Mouse (Mus musculus): Measurements from ENCODE around the gene Olfr1107. TPM values are rescaled to one million over a fixed set of nuclear protein-coding genes. Genes with fewer than 3 reads are reported as not detected.

The Olfr1107 gene
- total RNA-seq (2022): not detected

GRCm38 (mm10) chr2:87075717-87076116 is at the start of gene Olfr1107:
TSS of gene Olfr1107 (minus strand) at chr2:87075817.
- no peak for DNase-seq (ENCODE audit: low spot score in 2 of 2)

- no peak for DNase-seq (ENCODE audit: low spot score in 2 of 2)
Observed at GRCm38 (mm10) chr2:87114467-87114866, 38.9 kb upstream of the Olfr1107 start, which contains the start of gene Olfr259. TSS of gene Olfr259 (minus strand) at chr2:87114567.

- no peak for DNase-seq (ENCODE audit: low spot score in 2 of 2)
Observed at GRCm38 (mm10) chr2:87095908-87096307, 20.3 kb upstream of the Olfr1107 start, which contains the start of gene Olfr1109. TSS of gene Olfr1109 (minus strand) at chr2:87096008.

- no peak for DNase-seq (ENCODE audit: low spot score in 2 of 2)
Observed at GRCm38 (mm10) chr2:87052173-87052572, 23.4 kb downstream of the Olfr1107 start, which contains the start of gene Olfr1106. TSS of gene Olfr1106 (minus strand) at chr2:87052273.

GRCm38 (mm10) chr2:87036431-87036830 is 39.2 kb downstream of the Olfr1107 start, which contains the start of gene Olfr1105:
TSS of gene Olfr1105 (minus strand) at chr2:87036531.
- no peak for DNase-seq (ENCODE audit: low spot score in 2 of 2)

GRCm38 (mm10) chr2:87026980-87027379 is 48.6 kb downstream of the Olfr1107 start, which contains the start of gene Olfr1104:
TSS of gene Olfr1104 (minus strand) at chr2:87027080.
- DNase-seq (ENCODE audit: low spot score in 2 of 2): no peak

Other genes with a start within 250 kb of the Olfr1107 start
- not detected for gene Olfr1095, start 224.1 kb downstream of the Olfr1107 start, total RNA-seq (2022)
- not detected for gene Gm13723, start 201.0 kb downstream of the Olfr1107 start, total RNA-seq (2022)
- gene Olfr1097, start 183.6 kb downstream of the Olfr1107 start, total RNA-seq (2022): not detected
- not detected for gene Olfr1098, start 151.3 kb downstream of the Olfr1107 start, total RNA-seq (2022)
- gene Olfr1099, start 115.1 kb downstream of the Olfr1107 start, total RNA-seq (2022): not detected
- not detected for gene Olfr1100, start 95.9 kb downstream of the Olfr1107 start, total RNA-seq (2022)
- not detected for gene Olfr1101, start 84.6 kb downstream of the Olfr1107 start, total RNA-seq (2022)
- gene Olfr1102, start 77.4 kb downstream of the Olfr1107 start, total RNA-seq (2022): not detected
- gene Olfr1104, start 48.7 kb downstream of the Olfr1107 start, total RNA-seq (2022): not detected
- not detected for gene Olfr1105, start 39.3 kb downstream of the Olfr1107 start, total RNA-seq (2022)
- gene Olfr1106, start 23.5 kb downstream of the Olfr1107 start, total RNA-seq (2022): not detected
- not detected for gene Olfr1109, start 20.2 kb upstream of the Olfr1107 start, total RNA-seq (2022)
- not detected for gene Olfr259, start 38.8 kb upstream of the Olfr1107 start, total RNA-seq (2022)
- gene Olfr1110, start 64.5 kb upstream of the Olfr1107 start, total RNA-seq (2022): not detected
- not detected for gene Olfr1111, start 76.8 kb upstream of the Olfr1107 start, total RNA-seq (2022)
- not detected for gene Olfr1112, start 112.0 kb upstream of the Olfr1107 start, total RNA-seq (2022)
- not detected for gene Olfr1113, start 133.2 kb upstream of the Olfr1107 start, total RNA-seq (2022)
- gene Olfr1115, start 172.2 kb upstream of the Olfr1107 start, total RNA-seq (2022): not detected
- gene Olfr1116, start 191.7 kb upstream of the Olfr1107 start, total RNA-seq (2022): not detected
- gene Olfr1118, start 231.8 kb upstream of the Olfr1107 start, total RNA-seq (2022): not detected